In the genomic region with DNA sequence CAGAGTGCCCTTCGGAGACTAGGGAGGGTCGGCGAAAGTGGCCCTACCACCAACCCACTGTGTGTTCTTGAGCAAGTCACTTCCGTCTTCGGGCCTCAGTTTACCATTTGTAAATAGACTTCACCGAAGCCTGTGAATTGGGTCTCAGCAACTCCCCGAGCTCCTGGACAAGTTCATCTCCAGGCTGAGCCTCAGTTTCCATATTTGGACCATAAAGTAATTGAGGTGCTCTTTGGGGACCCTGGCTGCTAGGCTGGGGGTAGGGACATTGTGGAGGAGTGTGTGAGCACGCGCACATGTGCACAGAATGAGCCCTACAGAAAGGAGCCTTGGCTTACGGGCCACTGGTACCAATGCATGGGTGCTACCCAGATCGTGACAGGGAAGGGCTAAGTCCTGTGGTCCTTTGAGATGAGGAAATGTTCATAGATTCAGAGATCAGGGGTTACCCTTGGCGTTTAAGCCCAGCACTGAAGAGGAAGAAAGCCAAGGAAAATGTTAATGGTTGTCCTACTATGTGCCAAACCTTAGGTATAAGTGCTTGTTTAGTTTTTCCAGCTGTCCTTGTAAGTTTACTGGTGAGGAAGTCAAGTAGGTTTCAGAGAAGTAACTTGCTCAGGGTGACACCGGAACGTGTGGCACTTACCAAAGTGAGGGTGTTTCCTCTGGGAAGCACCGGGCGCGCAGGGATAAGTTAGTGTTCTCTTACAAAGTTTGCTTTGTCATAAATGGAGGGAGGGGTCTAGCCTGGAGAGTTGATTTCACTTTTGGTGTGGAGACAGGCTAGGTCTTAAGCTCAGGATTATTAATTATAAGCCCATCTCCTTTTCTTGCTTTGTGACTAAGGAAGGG, we compare ENCODE assay signal across 8 mouse cellular contexts. TPM values are rescaled to one million over a fixed set of nuclear protein-coding genes. Genes with fewer than 3 reads are reported as not detected.
DNase-seq lines count a peak whose midpoint lies in the region; ATAC-seq and TF ChIP-seq lines count a peak whose summit lies in the region.

No protein-coding gene starts in this region.

- no peak for TF ChIP-seq CTCF in bone marrow, adult 2 months (IDR thresholded peaks at IDR 0.05; ENCODE audit: control insufficient read depth, insufficient read depth, low read length)
- TF ChIP-seq CTCF in forebrain, postnatal 0 days (IDR thresholded peaks at IDR 0.05; ENCODE audit: low read depth): no peak

- peak overlapping the region; percentile 81 for H3K4me2 ChIP-seq in forebrain, postnatal 0 days (ENCODE audit: low read depth)
- peak overlapping the region; percentile 91 for H3K4me2 ChIP-seq in limb, embryonic 14.5 days (replicated peaks; ENCODE audit: low read depth, low read length, severe bottlenecking)
- H3K4me2 ChIP-seq in midbrain, embryonic 14.5 days (ENCODE audit: low read length): peak overlapping the region; percentile 95

- H3K27ac ChIP-seq in bone marrow, adult 2 months (ENCODE audit: control insufficient read depth, insufficient read depth, low read depth, low read length, poor library complexity): peak overlapping the region; percentile 90
- H3K27ac ChIP-seq in forebrain, postnatal 0 days (ENCODE audit: low read depth, low read length): peak overlapping the region; percentile 58
- H3K27ac ChIP-seq in limb, embryonic 14.5 days (replicated peaks; ENCODE audit: low read depth, low read length): peak overlapping the region; percentile 84
- H3K27ac ChIP-seq in midbrain, embryonic 14.5 days (replicated peaks; ENCODE audit: low read depth, low read length): peak overlapping the region; percentile 70

- WGBS in bone marrow, adult 2 months: under 1% methylated on average over 17 of the region's 17 CpGs
- WGBS in forebrain, postnatal 0 days: 4% methylated on average over 17 of the region's 17 CpGs
- 3% methylated on average over 17 of the region's 17 CpGs for WGBS in limb, embryonic 14.5 days
- WGBS in midbrain, embryonic 14.5 days: 5% methylated on average over 17 of the region's 17 CpGs

- no peaks in the 10 kb centered on the region for H3K9me3 ChIP-seq in forebrain, postnatal 0 days (ENCODE audit: low read length)
- H3K9me3 ChIP-seq in limb, embryonic 14.5 days (ENCODE audit: control insufficient read depth, low read length): no peaks in the 10 kb centered on the region
- H3K9me3 ChIP-seq in midbrain, embryonic 14.5 days (ENCODE audit: control insufficient read depth, low read length): no peaks in the 10 kb centered on the region

- H3K27me3 ChIP-seq in forebrain, postnatal 0 days (ENCODE audit: insufficient read depth, low read length): no peaks in the 10 kb centered on the region
- no peaks in the 10 kb centered on the region for H3K27me3 ChIP-seq in limb, embryonic 14.5 days (ENCODE audit: control insufficient read depth, insufficient read depth, low read length)
- no peaks in the 10 kb centered on the region for H3K27me3 ChIP-seq in midbrain, embryonic 14.5 days (ENCODE audit: control insufficient read depth, insufficient read depth, low read length)

- H3K4me1 ChIP-seq in bone marrow, adult 2 months (ENCODE audit: control insufficient read depth, insufficient read depth, low read length): no peaks in the 10 kb centered on the region; the same call in 1 of the 2 replicates
- H3K4me1 ChIP-seq in forebrain, postnatal 0 days (ENCODE audit: insufficient read depth): 0 out of 2 replicates have a peak, but pooled peaks cover 11% of the 10 kb centered on the region
- H3K4me1 ChIP-seq in limb, embryonic 14.5 days (ENCODE audit: control insufficient read depth, insufficient read depth, low read length): peaks cover 15% of the 10 kb centered on the region; the same call in 1 of the 2 replicates
- H3K4me1 ChIP-seq in midbrain, embryonic 14.5 days (ENCODE audit: control insufficient read depth, insufficient read depth, low read length): peaks cover 23% of the 10 kb centered on the region

- peak overlapping the region; percentile 79 for H3K9ac ChIP-seq in forebrain, postnatal 0 days
- peak overlapping the region; percentile 83 for H3K9ac ChIP-seq in limb, embryonic 14.5 days (ENCODE audit: low read depth, low read length, severe bottlenecking)
- peak overlapping the region; percentile 78 for H3K9ac ChIP-seq in midbrain, embryonic 14.5 days (replicated peaks; ENCODE audit: low read length)

- peak overlapping the region; percentile 94 for H3K4me3 ChIP-seq in bone marrow, adult 2 months (replicated peaks; ENCODE audit: control insufficient read depth, low read depth, low read length)
- peak overlapping the region; percentile 94 for H3K4me3 ChIP-seq in forebrain, postnatal 0 days (ENCODE audit: low read depth, low read length)
- H3K4me3 ChIP-seq in limb, embryonic 14.5 days (replicated peaks; ENCODE audit: low read length): peak overlapping the region; percentile 84
- peak overlapping the region; percentile 96 for H3K4me3 ChIP-seq in midbrain, embryonic 14.5 days (replicated peaks; ENCODE audit: low read depth, low read length)

- no peak for TF ChIP-seq POLR2A in bone marrow, adult 2 months (IDR thresholded peaks at IDR 0.05; ENCODE audit: borderline replicate concordance, control insufficient read depth, low read depth, low read length)
- TF ChIP-seq POLR2A in limb, embryonic 14.5 days (IDR thresholded peaks at IDR 0.05; ENCODE audit: borderline replicate concordance, extremely low read depth, insufficient read depth, insufficient read length): no peak

- ATAC-seq in CD4-positive, CD25-positive, alpha-beta regulatory T cell, adult 4 months: no peak
- ATAC-seq in forebrain, postnatal 0 days: 0 out of 2 replicates have a peak, but pooled peaks have one; percentile 19
- no peak for ATAC-seq in limb, embryonic 14.5 days (ENCODE audit: low FRiP score, low read depth)
- ATAC-seq in midbrain, embryonic 14.5 days (ENCODE audit: low FRiP score, low TSS enrichment): no peak

- no peaks in the 10 kb centered on the region for H3K36me3 ChIP-seq in forebrain, postnatal 0 days (ENCODE audit: insufficient read depth)
- no peaks in the 10 kb centered on the region for H3K36me3 ChIP-seq in limb, embryonic 14.5 days (ENCODE audit: control insufficient read depth, insufficient read depth, low read length)
- H3K36me3 ChIP-seq in midbrain, embryonic 14.5 days (ENCODE audit: control insufficient read depth, insufficient read depth, low read length): no peaks in the 10 kb centered on the region

- peak; percentile 54 for DNase-seq in CD4-positive, CD25-positive, alpha-beta regulatory T cell, adult 2 months (ENCODE audit: low read depth, low spot score)
- peak; percentile 19 for DNase-seq in forebrain, postnatal 0 days
- DNase-seq in limb, embryonic 14.5 days (ENCODE audit: low spot score): no peak
- DNase-seq in midbrain, embryonic 14.5 days: peak; percentile 30
- no peak for DNase-seq in frontal cortex, postnatal 14 days (ENCODE audit: low spot score in 2 of 2)
- DNase-seq in layer of hippocampus, adult 8-10 months (ENCODE audit: low spot score in 2 of 2): no peak

RNA-seq across cellular contexts. Expression of a gene that starts 0.8 kb away (rescaled TPM):
- polyA plus RNA-seq in CD4-positive, CD25-positive, alpha-beta regulatory T cell, adult 4 months (2017; shearing (Covaris generic)): 10 to 100 TPM; 69.2 to 76.3 TPM
- polyA plus RNA-seq in bone marrow, adult 2 months (2011; ENCODE audit: insufficient read depth, insufficient read length, low replicate concordance, missing spikeins): 31.9 and 56.6 TPM in 2 replicates
- total RNA-seq in forebrain, postnatal 0 days (2014; rRNA removed): 8.1 and 11.3 TPM in 2 replicates
- polyA plus RNA-seq in forebrain, postnatal 0 days (2015; fragmentation: Nextera tagmentation; extraction: Ambion mirVana): 15.7 and 24.1 TPM in 2 replicates
- polyA plus RNA-seq in limb, embryonic 14.5 days (2012; rRNA removed): 62.0 and 70.9 TPM in 2 replicates
- polyA plus RNA-seq in limb, embryonic 14.5 days (2014; fragmentation: Nextera tagmentation; extraction: Ambion mirVana): 92.2 and 96.6 TPM in 2 replicates
- 19.6 and 23.1 TPM in 2 replicates for polyA plus RNA-seq in midbrain, embryonic 14.5 days (2014; fragmentation: Nextera tagmentation; extraction: Ambion mirVana)
- total RNA-seq in layer of hippocampus, adult 8-10 months (2022): 10 to 100 TPM; 35.7 to 48.2 (median 46.7) TPM

Comparison
In these comparisons a context has a peak if more than half of its experiments do, and no peak if none do; other contexts are left out.
1. DNase-seq: peak in CD4-positive, CD25-positive, alpha-beta regulatory T cell, adult 2 months (single experiment), forebrain, postnatal 0 days (single experiment) and midbrain, embryonic 14.5 days (single experiment); none in limb, embryonic 14.5 days (single experiment), frontal cortex, postnatal 14 days (0 of 2) and layer of hippocampus, adult 8-10 months (0 of 2).
2. Peak in every context shown above with its lines, with median percentiles within 50 percentile points of each other: H3K27ac ChIP-seq, H3K4me3 ChIP-seq, H3K4me2 ChIP-seq and H3K9ac ChIP-seq.